Mouse (Mus musculus): ENCODE results near the gene Msantd2.
A peak's percentile ranks its signal among the peaks of the same experiment; 100 is the strongest.

GRCm38 (mm10) chr9:37530888-37531705 lies 42.0 kb downstream of the Msantd2 start:
- TF ChIP-seq EP300 (IDR thresholded peaks at IDR 0.05; ENCODE audit: low read depth): no peak
- TF ChIP-seq CTCF (IDR thresholded peaks at IDR 0.05; ENCODE audit: low read depth): peak; percentile 47
